Mouse (Mus musculus): ENCODE measurements around the gene Utp3. TPM values are rescaled to one million over a fixed set of nuclear protein-coding genes. Genes with fewer than 3 reads are reported as not detected.

The Utp3 gene
- polyA plus RNA-seq, 1 experiment from 2014 or later, result 55.6 TPM

GRCm38 (mm10) chr5:88564501-88565147 is 10.4 kb downstream of the Utp3 start, which contains the start of gene Rufy3:
Rufy3 (plus strand) TSS chr5:88565040.
- H3K4me1 ChIP-seq (ENCODE audit: control insufficient read depth, insufficient read depth, low read length), result peaks cover 4% of the 10 kb centered on the region; the same call in 1 of the 2 replicates
- H3K4me2 ChIP-seq, result peak within 1 kb of the TSS; percentile 73
- H3K27ac ChIP-seq (ENCODE audit: low read depth, low read length), result peak within 1 kb of the TSS; percentile 93
- 0% methylated on average over 59 of the region's 71 CpGs for WGBS (ENCODE audit: insufficient replicate concordance)
- H3K36me3 ChIP-seq (ENCODE audit: control insufficient read depth, insufficient read depth, low read length), result no peaks in the 10 kb centered on the region
- H3K27me3 ChIP-seq (ENCODE audit: control insufficient read depth, insufficient read depth, low read length), result no peaks in the 10 kb centered on the region
- no peaks in the 10 kb centered on the region for H3K9me3 ChIP-seq (replicated peaks; ENCODE audit: control insufficient read depth, low read length)
- peak within 1 kb of the TSS; percentile 93 for H3K9ac ChIP-seq (ENCODE audit: low read depth, low read length)
- ATAC-seq (replicated peaks; ENCODE audit: insufficient number of reproducible peaks, low FRiP score, low TSS enrichment), result peak; percentile 94
- H3K4me3 ChIP-seq (ENCODE audit: low read depth, low read length), result peak within 1 kb of the TSS; percentile 93

- peak overlapping the region; percentile 93 for H3K9ac ChIP-seq (ENCODE audit: low read depth, low read length)
- H3K27me3 ChIP-seq (ENCODE audit: control insufficient read depth, insufficient read depth, low read length), result no peaks in the 10 kb centered on the region
- peak overlapping the region; percentile 93 for H3K27ac ChIP-seq (ENCODE audit: low read depth, low read length)
- H3K4me3 ChIP-seq (ENCODE audit: low read depth, low read length), result peak overlapping the region; percentile 93
- under 1% methylated on average over 71 of the region's 119 CpGs for WGBS (ENCODE audit: insufficient replicate concordance)
- no peaks in the 10 kb centered on the region for H3K9me3 ChIP-seq (replicated peaks; ENCODE audit: control insufficient read depth, low read length)
- H3K4me2 ChIP-seq, result peak overlapping the region; percentile 73
- peak; percentile 68 for ATAC-seq (replicated peaks; ENCODE audit: insufficient number of reproducible peaks, low FRiP score, low TSS enrichment)
- peaks cover 4% of the 10 kb centered on the region; the same call in 1 of the 2 replicates for H3K4me1 ChIP-seq (ENCODE audit: control insufficient read depth, insufficient read depth, low read length)
- no peaks in the 10 kb centered on the region for H3K36me3 ChIP-seq (ENCODE audit: control insufficient read depth, insufficient read depth, low read length)
Measured at GRCm38 (mm10) chr5:88565148-88566033, 11.1 kb downstream of the Utp3 start.

DNA sequence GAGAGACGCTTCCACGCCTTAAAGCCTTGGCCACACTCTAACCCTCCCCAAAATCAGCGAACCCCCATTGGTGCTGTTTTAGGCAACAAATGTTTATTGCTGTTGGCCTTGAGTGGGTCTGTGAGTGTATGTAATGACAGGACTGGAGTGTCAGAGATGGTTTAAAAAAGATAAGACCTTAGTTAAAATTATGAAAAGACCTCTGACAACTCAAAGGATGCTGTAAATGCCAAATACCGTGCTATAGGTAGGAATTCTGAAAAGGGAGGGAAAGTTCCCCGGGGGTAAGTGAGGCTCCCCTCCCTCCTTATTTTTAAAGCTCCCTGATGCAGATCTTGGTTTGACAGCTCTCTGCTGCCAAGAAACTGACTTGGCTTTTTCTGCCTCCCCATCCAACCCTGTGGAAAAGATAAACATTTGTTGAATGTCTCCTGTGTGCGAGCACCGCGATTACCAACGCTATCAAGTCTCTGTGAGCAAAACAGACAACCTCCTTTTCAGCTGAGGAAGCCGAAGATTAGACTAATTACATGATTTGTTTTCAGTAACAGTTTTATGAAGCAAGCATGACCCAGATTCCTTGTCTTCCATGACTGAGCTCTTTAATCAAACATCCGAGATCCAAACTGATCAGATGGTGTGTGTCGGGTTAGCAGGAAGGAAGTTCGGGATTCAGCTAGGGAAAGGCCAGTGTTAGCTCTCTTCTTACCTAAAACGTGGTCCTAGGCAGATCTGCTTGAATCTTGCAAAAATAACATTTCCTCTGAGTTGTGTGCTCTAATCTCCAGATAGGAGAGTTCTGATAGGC is 12.0 kb downstream of the Utp3 start:
- Histone ChIP-seq H3K36me3 (ENCODE audit: control insufficient read depth, insufficient read depth, low read length) (no peaks in the 10 kb centered on the region), H3K27me3 (ENCODE audit: control insufficient read depth, insufficient read depth, low read length) (no peaks in the 10 kb centered on the region), H3K9me3 (replicated peaks; ENCODE audit: control insufficient read depth, low read length) (no peaks in the 10 kb centered on the region), H3K4me2 (peak overlapping the region; percentile 73), H3K27ac (ENCODE audit: low read depth, low read length) (peak overlapping the region; percentile 93; the same call in 1 of the 2 replicates), H3K9ac (ENCODE audit: low read depth, low read length) (peak overlapping the region; percentile 93), H3K4me3 (ENCODE audit: low read depth, low read length) (peak overlapping the region; percentile 93), H3K4me1 (ENCODE audit: control insufficient read depth, insufficient read depth, low read length) (peaks cover 4% of the 10 kb centered on the region; the same call in 1 of the 2 replicates)
- no peak for ATAC-seq (replicated peaks; ENCODE audit: insufficient number of reproducible peaks, low FRiP score, low TSS enrichment)
- 3% methylated on average over 14 of the region's 14 CpGs for WGBS (ENCODE audit: insufficient replicate concordance)

GRCm38 (mm10) chr5:88569541-88569940 is 15.3 kb downstream of the Utp3 start:
- no peak for ATAC-seq (replicated peaks; ENCODE audit: insufficient number of reproducible peaks, low FRiP score, low TSS enrichment)
- Histone ChIP-seq H3K4me1 (ENCODE audit: control insufficient read depth, insufficient read depth, low read length) (peaks cover 4% of the 10 kb centered on the region; the same call in 1 of the 2 replicates), H3K4me3 (ENCODE audit: low read depth, low read length) (no peak overlapping the region), H3K9me3 (replicated peaks; ENCODE audit: control insufficient read depth, low read length) (no peaks in the 10 kb centered on the region), H3K9ac (ENCODE audit: low read depth, low read length) (no peak overlapping the region), H3K27ac (ENCODE audit: low read depth, low read length) (no peak overlapping the region), H3K36me3 (ENCODE audit: control insufficient read depth, insufficient read depth, low read length) (no peaks in the 10 kb centered on the region), H3K4me2 (no peak overlapping the region), H3K27me3 (ENCODE audit: control insufficient read depth, insufficient read depth, low read length) (no peaks in the 10 kb centered on the region)
- 86% methylated on average over 3 of the region's 3 CpGs for WGBS (ENCODE audit: insufficient replicate concordance)

DNA sequence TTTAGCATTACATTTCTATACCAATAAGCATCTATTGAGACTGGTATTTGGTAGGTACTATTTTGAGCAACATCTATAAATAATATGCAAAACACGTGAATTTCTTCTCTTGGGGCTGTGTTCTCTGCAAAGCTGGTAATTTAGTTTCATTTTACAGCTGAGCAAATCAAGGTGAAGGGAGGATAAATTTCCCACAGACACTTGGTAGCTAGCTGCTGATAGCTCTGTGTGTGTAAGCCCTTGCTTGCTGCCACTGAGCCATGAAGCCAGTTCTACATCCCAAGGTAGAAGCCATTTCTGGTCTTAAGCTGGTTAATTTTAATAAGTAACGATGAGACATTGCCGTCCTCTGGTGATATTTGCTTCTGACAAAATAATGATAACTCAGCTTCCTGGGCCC is 20.6 kb downstream of the Utp3 start:
- H3K4me3 ChIP-seq (ENCODE audit: low read depth, low read length), result no peak overlapping the region
- 88% methylated on average over 3 of the region's 3 CpGs for WGBS (ENCODE audit: insufficient replicate concordance)
- no peak for ATAC-seq (replicated peaks; ENCODE audit: insufficient number of reproducible peaks, low FRiP score, low TSS enrichment)

GRCm38 (mm10) chr5:88575506-88576338 is 21.5 kb downstream of the Utp3 start:
- no peak for ATAC-seq (replicated peaks; ENCODE audit: insufficient number of reproducible peaks, low FRiP score, low TSS enrichment)

More for the DNA sequence above, 20.6 kb downstream of the Utp3 start:
- Histone ChIP-seq H3K27me3 (ENCODE audit: control insufficient read depth, insufficient read depth, low read length) (no peaks in the 10 kb centered on the region), H3K9ac (ENCODE audit: low read depth, low read length) (no peak overlapping the region), H3K4me2 (no peak overlapping the region), H3K27ac (ENCODE audit: low read depth, low read length) (no peak overlapping the region), H3K4me1 (ENCODE audit: control insufficient read depth, insufficient read depth, low read length) (no peaks in the 10 kb centered on the region), H3K9me3 (replicated peaks; ENCODE audit: control insufficient read depth, low read length) (no peaks in the 10 kb centered on the region), H3K36me3 (ENCODE audit: control insufficient read depth, insufficient read depth, low read length) (no peaks in the 10 kb centered on the region)

GRCm38 (mm10) chr5:88580681-88581080 is 26.4 kb downstream of the Utp3 start:
- Histone ChIP-seq H3K4me1 (ENCODE audit: control insufficient read depth, insufficient read depth, low read length) (peaks cover 9% of the 10 kb centered on the region), H3K27ac (ENCODE audit: low read depth, low read length) (no peak overlapping the region), H3K4me3 (ENCODE audit: low read depth, low read length) (no peak overlapping the region), H3K27me3 (ENCODE audit: control insufficient read depth, insufficient read depth, low read length) (no peaks in the 10 kb centered on the region), H3K36me3 (ENCODE audit: control insufficient read depth, insufficient read depth, low read length) (no peaks in the 10 kb centered on the region), H3K9me3 (replicated peaks; ENCODE audit: control insufficient read depth, low read length) (no peaks in the 10 kb centered on the region), H3K4me2 (no peak overlapping the region), H3K9ac (ENCODE audit: low read depth, low read length) (no peak overlapping the region)
- WGBS (ENCODE audit: insufficient replicate concordance), result 77% methylated on average over 10 of the region's 10 CpGs
- ATAC-seq (replicated peaks; ENCODE audit: insufficient number of reproducible peaks, low FRiP score, low TSS enrichment), result no peak

More at GRCm38 (mm10) chr5:88575506-88576338, 21.5 kb downstream of the Utp3 start:
- no peaks in the 10 kb centered on the region for H3K36me3 ChIP-seq (ENCODE audit: control insufficient read depth, insufficient read depth, low read length)
- 50% methylated on average over 3 of the region's 3 CpGs for WGBS (ENCODE audit: insufficient replicate concordance)
- no peak overlapping the region for H3K9ac ChIP-seq (ENCODE audit: low read depth, low read length)
- no peak overlapping the region for H3K4me3 ChIP-seq (ENCODE audit: low read depth, low read length)
- no peaks in the 10 kb centered on the region for H3K9me3 ChIP-seq (replicated peaks; ENCODE audit: control insufficient read depth, low read length)
- no peak overlapping the region for H3K27ac ChIP-seq (ENCODE audit: low read depth, low read length)
- H3K4me2 ChIP-seq, result no peak overlapping the region
- H3K4me1 ChIP-seq (ENCODE audit: control insufficient read depth, insufficient read depth, low read length), result no peaks in the 10 kb centered on the region
- no peaks in the 10 kb centered on the region for H3K27me3 ChIP-seq (ENCODE audit: control insufficient read depth, insufficient read depth, low read length)
